Mouse (Mus musculus) forebrain, embryonic 14.5 days (tissue): Measurements from ENCODE around the gene Crybb3. TPM values are rescaled to one million over a fixed set of nuclear protein-coding genes. Genes with fewer than 3 reads are reported as not detected.
A peak's percentile ranks its signal among the peaks of the same experiment; 100 is the strongest.

Source experiments
- ATAC-seq: fragments of 200-750 bp; cut with Nextera tagmentation; 2 replicates; pipeline ENCODE4 v1.8.0; 2017; ENCODE audit warnings: mild to moderate bottlenecking, moderate library complexity
- DNase-seq: peaks from one replicate; pipeline ENCODE4 v3.0.0-alpha.2; 2015; ENCODE audit warnings: low spot score
- H3K27ac ChIP-seq: fragments of 300-500 bp; sonication (generic); 2 replicates; pipeline ENCODE4 v1.5.1; 2014; ENCODE audit warnings: low read depth, mild to moderate bottlenecking, control low read depth, low read length, moderate library complexity
- H3K27me3 ChIP-seq: fragments of 300-500 bp; sonication (generic); replicated peaks from 2 replicates; pipeline ENCODE4 v1.6.1; 2014; ENCODE audit warnings: low read length, control low read depth, mixed read lengths; ENCODE audit not compliant: control insufficient read depth, insufficient read depth
- H3K36me3 ChIP-seq: fragments of 300-500 bp; sonication (generic); 2 replicates; pipeline ENCODE4 v1.6.1; 2014; ENCODE audit warnings: low read length, control low read depth; ENCODE audit not compliant: control insufficient read depth, insufficient read depth
- H3K4me1 ChIP-seq: fragments of 300-500 bp; sonication (generic); 2 replicates; pipeline ENCODE4 v1.6.1; 2014; ENCODE audit warnings: antibody characterized with exemption, low read length, control low read depth; ENCODE audit not compliant: control insufficient read depth, insufficient read depth
- H3K4me2 ChIP-seq: fragments of 300-500 bp; sonication (generic); 2 replicates; pipeline ENCODE4 v1.6.1; 2014; ENCODE audit warnings: mild to moderate bottlenecking, control low read depth, low read length
- H3K4me3 ChIP-seq: fragments of 300-500 bp; sonication (generic); 2 replicates; pipeline ENCODE4 v1.5.1; 2014; ENCODE audit warnings: low read depth, low read length, control low read depth
- H3K9ac ChIP-seq: fragments of 300-500 bp; sonication (generic); 2 replicates; pipeline ENCODE4 v1.6.1; 2014; ENCODE audit warnings: mild to moderate bottlenecking, low read length, control low read depth, moderate library complexity
- H3K9me3 ChIP-seq: fragments of 300-500 bp; sonication (generic); replicated peaks from 2 replicates; pipeline ENCODE4 v1.6.1; 2016; ENCODE audit warnings: low read length, control low read depth, mixed read lengths; ENCODE audit not compliant: control insufficient read depth
- WGBS: fragments of 180-500 bp; shearing (Covaris S2); extraction: QIAGEN DNeasy Blood & Tissue Kit; methylation state at CpG from one replicate; pipeline ENCODE4 v1.1.7; 2014; 5-methylcytosine and 5-hydroxymethylcytosine counted together
- polyA plus RNA-seq: library from polyadenylated mRNA; unstranded; fragments of >200 nt; fragmentation: Nextera tagmentation; extraction: Ambion mirVana; gene quantifications from 2 replicates; pipeline ENCODE4 v1.2.1, GENCODE M21; 2014

The Crybb3 gene
- polyA plus RNA-seq, 1 experiment from 2014 or later = 0.48 TPM

DNA sequence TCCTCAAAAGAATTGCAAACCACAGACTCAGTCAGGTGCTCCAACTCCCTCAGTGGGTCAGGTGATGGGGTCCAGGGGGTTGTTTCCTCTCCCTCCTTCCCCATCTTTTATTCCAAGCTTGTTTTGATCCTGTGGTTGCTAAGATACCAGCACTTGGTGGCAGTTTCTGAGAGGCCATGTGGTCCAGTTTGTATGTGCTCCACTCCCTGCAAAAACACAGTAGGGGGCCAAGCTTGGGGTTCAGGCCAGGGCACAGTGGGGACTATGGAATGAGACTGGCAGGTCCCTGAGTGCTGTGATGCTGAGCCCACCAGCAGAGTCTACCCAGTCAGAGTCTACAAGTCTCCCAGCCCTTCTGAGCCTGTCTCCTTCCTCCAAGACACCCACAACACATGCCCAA, 31.5 kb downstream of the Crybb3 start:
- H3K36me3 ChIP-seq = no peaks in the 10 kb centered on the region
- H3K4me3 ChIP-seq = no peak overlapping the region
- H3K4me2 ChIP-seq = no peak overlapping the region
- peaks cover 7% of the 10 kb centered on the region for H3K4me1 ChIP-seq
- no peak overlapping the region for H3K27ac ChIP-seq
- DNase-seq = no peak
- H3K9ac ChIP-seq = no peak overlapping the region
- H3K9me3 ChIP-seq = no peaks in the 10 kb centered on the region
- ATAC-seq = no peak
- H3K27me3 ChIP-seq = no peaks in the 10 kb centered on the region

DNA sequence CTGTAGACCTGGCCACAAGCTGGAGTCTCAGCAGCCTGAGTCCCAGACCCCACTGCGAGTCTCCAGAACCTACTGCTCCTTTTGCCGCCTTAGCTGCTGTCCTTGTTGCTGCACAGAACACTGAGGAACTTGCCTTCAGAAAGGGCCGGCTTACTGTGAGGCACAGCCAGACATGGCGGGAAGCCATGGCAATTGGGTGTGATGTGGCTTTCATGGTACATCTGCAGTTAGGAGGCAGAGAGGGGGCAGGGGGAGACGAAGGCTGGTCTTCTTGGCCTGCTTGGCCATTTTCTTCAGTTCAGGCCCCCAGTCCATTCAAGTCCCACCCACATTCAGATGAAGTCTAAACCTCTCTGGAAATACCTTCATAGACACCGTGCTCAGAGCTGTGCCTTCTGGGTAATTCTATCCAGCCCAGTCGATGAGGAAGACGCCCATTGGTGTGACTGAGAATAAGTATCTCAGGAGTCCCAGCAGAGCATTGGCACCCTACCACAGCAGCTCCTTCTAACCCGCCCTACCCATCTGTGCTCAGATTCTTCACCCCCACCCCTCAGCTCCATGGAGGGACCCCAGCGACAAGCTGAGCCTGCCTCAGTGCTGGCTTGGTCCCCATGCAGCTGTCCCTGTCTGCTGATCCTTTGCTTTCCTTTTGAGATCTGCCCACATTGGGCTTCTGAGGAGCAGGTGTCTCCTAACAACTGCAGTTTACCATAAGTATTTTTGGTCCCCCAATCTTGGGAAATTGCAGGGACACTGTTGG, 35.7 kb downstream of the Crybb3 start:
- Histone ChIP-seq H3K36me3 (no peaks in the 10 kb centered on the region), H3K27me3 (no peaks in the 10 kb centered on the region), H3K9ac (no peak overlapping the region), H3K27ac (peak overlapping the region; percentile 58), H3K4me2 (no peak overlapping the region), H3K4me3 (no peak overlapping the region), H3K9me3 (no peaks in the 10 kb centered on the region), H3K4me1 (peaks cover 17% of the 10 kb centered on the region)
- peak; percentile 66 for DNase-seq
- WGBS = 74% methylated on average over 10 of the region's 10 CpGs
- ATAC-seq = peak; percentile 30

DNA sequence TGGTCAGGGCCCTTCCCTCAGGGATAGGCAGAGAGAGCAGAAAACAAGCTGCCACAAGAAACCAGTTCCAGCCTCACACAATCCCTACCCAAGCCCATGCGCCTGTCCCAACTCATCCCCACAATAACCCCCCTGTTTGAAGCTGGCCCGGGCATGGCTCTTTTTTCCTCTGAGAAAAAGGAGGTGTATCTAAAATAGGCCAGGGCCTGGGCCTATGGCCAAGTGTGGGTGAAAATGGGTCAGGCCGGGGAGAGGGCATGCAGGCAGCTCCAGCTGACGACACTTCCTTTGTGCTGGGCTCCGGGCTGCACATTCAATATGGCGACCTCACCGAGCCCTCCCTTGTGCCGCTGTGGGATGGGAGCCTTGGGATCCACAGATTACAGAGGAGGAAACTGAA, 37.9 kb downstream of the Crybb3 start:
- Histone ChIP-seq H3K27ac (no peak overlapping the region), H3K36me3 (no peaks in the 10 kb centered on the region), H3K4me1 (peaks cover 17% of the 10 kb centered on the region), H3K9ac (no peak overlapping the region), H3K4me3 (no peak overlapping the region), H3K27me3 (no peaks in the 10 kb centered on the region), H3K9me3 (no peaks in the 10 kb centered on the region), H3K4me2 (no peak overlapping the region)
- DNase-seq (no peak), ATAC-seq (no peak)
- WGBS = 63% methylated on average over 8 of the region's 8 CpGs

DNA sequence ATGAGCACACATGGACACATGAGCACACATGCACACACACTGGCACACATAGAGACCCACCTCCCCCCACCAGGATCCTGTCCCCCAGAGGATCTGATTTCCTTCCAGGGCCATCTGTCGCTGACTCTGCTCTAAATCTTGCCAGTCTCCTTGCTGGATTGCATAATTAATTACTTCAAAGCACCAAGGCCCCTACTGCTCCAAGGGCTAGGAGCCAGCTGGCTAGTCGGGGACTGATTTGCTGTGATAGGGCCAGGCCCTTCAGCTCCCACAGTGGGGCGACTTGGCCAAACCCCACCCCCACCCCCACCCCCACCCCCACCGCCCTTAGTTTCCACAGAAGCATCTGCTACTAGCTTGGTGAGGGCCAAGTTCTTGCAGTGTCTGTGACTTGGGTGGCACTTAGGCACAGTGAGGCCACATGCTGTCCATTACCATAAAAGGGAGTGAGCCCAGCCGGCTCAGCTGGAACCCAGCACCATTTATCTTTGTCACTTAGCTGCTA, 39.8 kb downstream of the Crybb3 start:
- ATAC-seq (peak; percentile 96), DNase-seq (peak; percentile 97)
- WGBS = 5% methylated on average over 5 of the region's 5 CpGs
- Histone ChIP-seq H3K4me3 (no peak overlapping the region), H3K4me2 (no peak overlapping the region), H3K27me3 (no peaks in the 10 kb centered on the region), H3K4me1 (peaks cover 17% of the 10 kb centered on the region), H3K9me3 (no peaks in the 10 kb centered on the region), H3K36me3 (no peaks in the 10 kb centered on the region), H3K9ac (no peak overlapping the region), H3K27ac (peak overlapping the region; percentile 76)

DNA sequence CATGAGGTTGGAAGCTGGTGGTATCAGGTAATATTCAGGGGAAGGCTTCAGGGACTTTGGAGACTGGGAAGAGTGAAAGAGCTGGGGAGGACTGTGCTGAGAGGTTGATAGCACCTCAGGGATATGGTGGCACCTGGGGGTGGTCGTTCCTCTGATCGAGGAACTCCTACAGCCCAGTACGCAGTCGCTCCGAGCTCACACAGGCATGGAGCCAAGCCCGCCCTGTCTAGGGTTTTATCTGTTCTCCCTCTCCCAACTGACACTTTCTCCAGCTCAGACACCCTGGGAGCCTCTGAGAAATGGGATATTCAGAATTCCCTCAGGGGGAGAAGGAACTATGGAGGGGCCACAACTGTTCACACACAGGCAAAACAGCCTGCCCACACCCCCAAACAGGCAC, 40.6 kb downstream of the Crybb3 start:
- Histone ChIP-seq H3K4me2 (no peak overlapping the region), H3K27ac (peak overlapping the region; percentile 76), H3K4me1 (peaks cover 13% of the 10 kb centered on the region), H3K9ac (no peak overlapping the region), H3K9me3 (no peaks in the 10 kb centered on the region), H3K27me3 (no peaks in the 10 kb centered on the region), H3K36me3 (no peaks in the 10 kb centered on the region), H3K4me3 (no peak overlapping the region)
- no peak for ATAC-seq
- no peak for DNase-seq
- 51% methylated on average over 6 of the region's 6 CpGs for WGBS

DNA sequence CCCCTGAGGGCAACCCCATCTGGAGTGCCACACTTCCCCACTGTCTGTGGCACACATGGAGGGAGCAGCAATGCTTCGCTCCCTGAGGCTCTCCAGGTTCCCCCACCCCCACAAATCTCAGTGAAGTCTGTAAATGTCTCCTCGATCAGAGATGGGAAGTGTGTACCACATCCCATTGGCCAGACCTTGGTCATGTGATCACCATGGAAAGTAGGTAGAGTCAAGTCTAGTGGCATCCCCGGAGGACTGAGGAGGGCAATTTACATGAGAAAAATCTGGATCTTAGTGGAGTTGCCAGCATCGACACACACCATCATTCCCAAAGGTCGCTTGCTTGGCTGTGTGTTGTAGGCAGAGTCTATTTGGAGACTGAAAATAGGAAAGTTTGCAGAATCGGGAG, 42.8 kb downstream of the Crybb3 start:
- DNase-seq (no peak), ATAC-seq (no peak)
- no peaks in the 10 kb centered on the region for H3K36me3 ChIP-seq
- no peak overlapping the region for H3K4me3 ChIP-seq
- 83% methylated on average over 6 of the region's 6 CpGs for WGBS
- H3K9ac ChIP-seq = no peak overlapping the region
- peaks cover 18% of the 10 kb centered on the region for H3K4me1 ChIP-seq
- H3K4me2 ChIP-seq = no peak overlapping the region
- no peak overlapping the region for H3K27ac ChIP-seq
- no peaks in the 10 kb centered on the region for H3K27me3 ChIP-seq
- H3K9me3 ChIP-seq = no peaks in the 10 kb centered on the region

DNA sequence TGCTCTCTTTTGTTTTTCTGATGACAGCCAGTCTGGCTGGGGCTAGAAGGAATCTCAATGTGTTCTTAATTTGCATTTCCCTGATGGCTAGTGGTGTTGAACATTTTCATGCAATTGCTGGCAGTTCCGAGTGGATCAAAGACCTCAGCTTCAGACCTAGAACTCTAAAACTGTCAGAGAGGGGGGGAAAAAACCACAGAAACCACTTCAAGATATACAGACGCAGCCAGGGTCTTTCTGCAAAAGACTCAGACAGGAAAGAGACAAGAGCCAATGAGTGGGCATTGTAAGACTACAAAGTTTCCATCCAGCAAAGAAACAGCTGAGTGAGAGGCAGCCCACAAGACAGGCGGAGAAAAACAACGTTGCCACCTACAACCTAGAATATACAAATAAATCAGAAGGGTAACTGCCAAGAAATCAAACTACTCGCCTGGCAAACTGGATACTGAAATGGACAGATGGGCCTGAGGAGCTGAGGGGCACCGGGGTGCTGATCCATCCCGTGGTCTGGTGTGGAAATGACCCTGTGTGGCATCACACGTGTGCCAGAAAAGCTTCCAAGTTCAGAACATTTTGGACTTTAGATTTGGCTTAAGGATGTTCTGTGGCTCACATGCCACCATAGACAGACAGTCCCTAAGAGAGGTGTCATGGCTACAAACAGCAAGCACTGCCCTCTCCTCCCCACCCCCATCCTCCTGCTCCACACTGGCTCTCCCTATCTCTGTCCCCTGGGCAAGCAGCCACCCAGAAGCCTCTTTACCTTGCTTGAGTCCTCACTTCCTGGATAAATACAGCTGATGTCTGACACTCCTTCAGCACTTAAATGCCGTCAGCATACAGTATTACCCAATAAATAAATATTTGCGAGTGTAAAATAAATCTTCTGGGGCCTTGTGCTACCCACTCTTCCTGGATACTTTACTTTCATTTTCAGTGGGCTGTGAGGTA, 46.0 kb downstream of the Crybb3 start:
- Histone ChIP-seq H3K9ac (no peak overlapping the region), H3K27me3 (no peaks in the 10 kb centered on the region), H3K4me3 (no peak overlapping the region), H3K9me3 (no peaks in the 10 kb centered on the region), H3K27ac (peak overlapping the region; percentile 52; the same call in 1 of the 2 replicates), H3K4me1 (peaks cover 11% of the 10 kb centered on the region), H3K4me2 (no peak overlapping the region), H3K36me3 (no peaks in the 10 kb centered on the region)
- ATAC-seq = no peak
- 61% methylated on average over 10 of the region's 10 CpGs for WGBS
- DNase-seq = peak; percentile 29

DNA sequence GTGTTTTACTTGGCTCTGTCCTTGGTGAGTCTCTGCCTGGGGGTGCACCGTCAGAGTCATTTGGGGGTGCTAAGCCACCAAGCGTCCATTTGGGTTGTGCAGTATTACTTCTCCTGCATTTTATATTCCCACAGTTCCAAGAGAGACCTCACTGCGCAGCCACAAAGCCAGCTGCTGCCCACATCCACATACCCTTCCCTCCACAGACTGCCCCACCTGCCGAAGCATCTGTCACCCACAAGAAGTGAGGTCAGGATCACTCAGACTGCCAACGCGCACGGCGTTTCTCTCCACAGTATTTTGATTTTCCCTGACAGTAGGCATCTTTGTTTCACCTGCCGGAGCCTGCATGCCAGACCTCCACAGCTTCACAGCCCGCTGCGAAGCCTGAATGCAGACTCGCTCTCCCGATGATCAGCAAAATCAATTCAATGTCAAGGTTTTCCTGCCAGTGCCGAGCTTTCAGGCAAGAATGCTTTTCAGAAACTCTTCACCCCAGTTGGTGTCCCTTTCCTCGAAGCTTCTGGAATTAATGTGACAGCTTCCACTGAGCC, 50.1 kb downstream of the Crybb3 start:
- Histone ChIP-seq H3K4me2 (no peak overlapping the region), H3K27me3 (no peaks in the 10 kb centered on the region), H3K27ac (peak overlapping the region; percentile 48; the same call in 1 of the 2 replicates), H3K9ac (no peak overlapping the region), H3K9me3 (no peaks in the 10 kb centered on the region), H3K36me3 (no peaks in the 10 kb centered on the region), H3K4me3 (no peak overlapping the region), H3K4me1 (peaks cover 11% of the 10 kb centered on the region)
- ATAC-seq = no peak
- WGBS = 49% methylated on average over 15 of the region's 15 CpGs
- DNase-seq = peak; percentile 40
